Mouse (Mus musculus): Measurements from ENCODE around the gene Pitpnm2.

GRCm38 (mm10) chr5:124221736-124222040, 27.9 kb downstream of the Pitpnm2 start:
- no peak for TF ChIP-seq TCF3 (IDR thresholded peaks at IDR 0.05; ENCODE audit: insufficient read length, low read depth)
- TF ChIP-seq TCF12 (IDR thresholded peaks at IDR 0.05; ENCODE audit: insufficient read depth, poor library complexity, severe bottlenecking) = no peak
- no peak for TF ChIP-seq MAX (IDR thresholded peaks at IDR 0.05; ENCODE audit: low read depth)
- no peak for TF ChIP-seq POLR2AphosphoS2 (IDR thresholded peaks at IDR 0.05; ENCODE audit: insufficient read length, low read depth)
- TF ChIP-seq USF1 (IDR thresholded peaks at IDR 0.05; ENCODE audit: low read depth) = no peak
- no peak for TF ChIP-seq POLR2A (IDR thresholded peaks at IDR 0.05; ENCODE audit: insufficient read length, low read depth)
- no peak for TF ChIP-seq MYOG (IDR thresholded peaks at IDR 0.05; ENCODE audit: control insufficient read depth in 1 of 3, insufficient read depth in 1 of 3, insufficient read length in 2 of 3, low read depth in 2 of 3)
- no peak for TF ChIP-seq REST (IDR thresholded peaks at IDR 0.05; ENCODE audit: insufficient read depth, insufficient read length)
